Mouse (Mus musculus): ENCODE data around the gene Thsd4. TPM values are rescaled to one million over a fixed set of nuclear protein-coding genes. Genes with fewer than 3 reads are reported as not detected.
A peak's percentile ranks its signal among the peaks of the same experiment; 100 is the strongest.

The Thsd4 gene
- polyA plus RNA-seq, 1 experiment from 2014 or later, result 19.5 TPM

- no peaks in the 10 kb centered on the region for H3K36me3 ChIP-seq
- 77% methylated on average over 5 of the region's 5 CpGs for WGBS
- no peaks in the 10 kb centered on the region for H3K27me3 ChIP-seq (ENCODE audit: insufficient read depth, poor library complexity, severe bottlenecking)
- H3K9me3 ChIP-seq, result no peaks in the 10 kb centered on the region
- no peaks in the 10 kb centered on the region for H3K4me1 ChIP-seq
- no peak overlapping the region for H3K4me3 ChIP-seq
- no peak for DNase-seq (ENCODE audit: low spot score)
- no peak overlapping the region for H3K27ac ChIP-seq
Observed at GRCm38 (mm10) chr9:60110200-60110599, 411.6 kb downstream of the Thsd4 start.

DNA sequence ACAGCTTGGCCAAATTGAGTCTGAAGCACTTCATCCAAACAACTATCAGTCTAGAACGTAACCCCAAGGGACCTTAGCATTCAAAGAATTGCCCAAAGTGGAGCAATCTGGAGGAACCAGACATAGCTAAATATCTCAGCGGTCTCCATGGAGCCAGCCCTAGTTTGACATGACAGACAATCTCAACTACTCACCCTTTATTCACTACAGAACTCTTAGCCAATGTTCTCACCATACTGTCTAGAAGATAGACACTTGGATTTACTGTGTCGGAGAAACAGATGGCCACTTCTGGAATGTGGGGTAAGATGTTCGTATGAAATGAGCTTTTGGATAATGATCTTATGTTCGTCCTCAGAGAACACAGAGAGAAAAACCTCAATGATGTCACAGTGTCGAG lies 415.2 kb downstream of the Thsd4 start:
- H3K27ac ChIP-seq, result no peak overlapping the region
- H3K4me3 ChIP-seq, result no peak overlapping the region
- WGBS, result 84% methylated on average over 6 of the region's 6 CpGs
- H3K4me1 ChIP-seq, result 0 out of 2 replicates have a peak, but pooled peaks cover 4% of the 10 kb centered on the region
- no peak for DNase-seq (ENCODE audit: low spot score)
- no peaks in the 10 kb centered on the region for H3K27me3 ChIP-seq (ENCODE audit: insufficient read depth, poor library complexity, severe bottlenecking)
- H3K36me3 ChIP-seq, result no peaks in the 10 kb centered on the region
- no peaks in the 10 kb centered on the region for H3K9me3 ChIP-seq

GRCm38 (mm10) chr9:60106106-60106505 lies 415.7 kb downstream of the Thsd4 start:
- 38% methylated on average over 1 of the region's 1 CpGs for WGBS

DNA sequence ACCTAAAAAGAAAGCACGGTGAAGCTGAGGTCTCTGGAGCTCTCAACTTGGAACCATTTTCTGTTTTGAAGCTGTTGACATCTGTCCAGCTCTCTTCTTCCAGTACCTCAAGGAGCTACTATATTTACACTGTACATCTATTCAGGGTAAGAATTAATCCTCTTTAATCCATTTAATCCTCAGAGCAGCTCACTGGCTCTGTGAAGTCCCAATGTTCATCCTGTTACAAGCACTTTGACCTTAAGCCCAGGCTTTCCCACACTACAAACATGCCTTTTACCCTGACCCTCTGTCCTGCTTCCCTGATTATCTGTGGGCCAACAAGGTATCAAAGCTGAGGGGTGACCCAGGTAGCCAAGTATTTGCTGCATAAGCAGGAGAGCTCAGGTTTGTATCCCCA lies 427.6 kb downstream of the Thsd4 start:
- no peak for DNase-seq (ENCODE audit: low spot score)
- peaks cover 13% of the 10 kb centered on the region; the same call in 1 of the 2 replicates for H3K4me1 ChIP-seq
- H3K4me3 ChIP-seq, result no peak overlapping the region
- no peaks in the 10 kb centered on the region for H3K27me3 ChIP-seq (ENCODE audit: insufficient read depth, poor library complexity, severe bottlenecking)
- H3K9me3 ChIP-seq, result no peaks in the 10 kb centered on the region
- no peaks in the 10 kb centered on the region for H3K36me3 ChIP-seq
- 50% methylated on average over 1 of the region's 1 CpGs for WGBS
- H3K27ac ChIP-seq, result no peak overlapping the region

More at GRCm38 (mm10) chr9:60106106-60106505, 415.7 kb downstream of the Thsd4 start:
- no peak overlapping the region for H3K4me3 ChIP-seq
- no peak overlapping the region for H3K27ac ChIP-seq
- H3K36me3 ChIP-seq, result no peaks in the 10 kb centered on the region
- DNase-seq (ENCODE audit: low spot score), result no peak
- no peaks in the 10 kb centered on the region for H3K27me3 ChIP-seq (ENCODE audit: insufficient read depth, poor library complexity, severe bottlenecking)
- 0 out of 2 replicates have a peak, but pooled peaks cover 4% of the 10 kb centered on the region for H3K4me1 ChIP-seq
- H3K9me3 ChIP-seq, result no peaks in the 10 kb centered on the region

- no peaks in the 10 kb centered on the region for H3K36me3 ChIP-seq
- peaks cover 13% of the 10 kb centered on the region; the same call in 1 of the 2 replicates for H3K4me1 ChIP-seq
- WGBS, result 73% methylated on average over 5 of the region's 5 CpGs
- no peaks in the 10 kb centered on the region for H3K27me3 ChIP-seq (ENCODE audit: insufficient read depth, poor library complexity, severe bottlenecking)
- no peak overlapping the region for H3K27ac ChIP-seq
- DNase-seq (ENCODE audit: low spot score), result no peak
- no peak overlapping the region for H3K4me3 ChIP-seq
- no peaks in the 10 kb centered on the region for H3K9me3 ChIP-seq
Observed at GRCm38 (mm10) chr9:60092428-60092827, 429.4 kb downstream of the Thsd4 start.

GRCm38 (mm10) chr9:60089441-60089840 lies 432.4 kb downstream of the Thsd4 start:
- Histone ChIP-seq H3K36me3 (no peaks in the 10 kb centered on the region), H3K4me3 (no peak overlapping the region), H3K4me1 (peaks cover 10% of the 10 kb centered on the region; the same call in 1 of the 2 replicates), H3K27me3 (ENCODE audit: insufficient read depth, poor library complexity, severe bottlenecking) (no peaks in the 10 kb centered on the region), H3K27ac (no peak overlapping the region; the same call in 1 of the 2 replicates), H3K9me3 (no peaks in the 10 kb centered on the region)
- WGBS, result 85% methylated on average over 4 of the region's 4 CpGs
- no peak for DNase-seq (ENCODE audit: low spot score)

DNA sequence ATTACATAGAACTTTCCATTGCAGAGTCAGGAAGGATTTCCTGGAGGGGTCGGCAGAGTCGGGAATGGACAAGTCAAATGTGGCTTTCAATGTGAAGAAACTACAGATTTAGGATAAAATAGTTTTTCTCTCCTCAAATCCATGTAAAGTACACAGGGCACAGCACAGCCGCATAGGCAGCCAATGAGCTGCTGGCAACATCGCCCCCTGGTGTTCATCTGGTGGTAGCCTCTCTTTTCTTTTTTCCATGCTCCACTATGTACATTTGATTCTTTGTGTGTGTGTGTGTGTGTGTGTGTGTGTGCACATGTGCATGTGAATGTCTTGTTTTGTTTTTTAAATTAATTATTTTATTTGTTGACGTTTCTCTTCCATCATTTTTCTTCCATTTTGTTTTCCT lies 433.7 kb downstream of the Thsd4 start:
- no peak overlapping the region for H3K27ac ChIP-seq
- 46% methylated on average over 5 of the region's 5 CpGs for WGBS
- H3K4me3 ChIP-seq, result no peak overlapping the region
- no peaks in the 10 kb centered on the region for H3K27me3 ChIP-seq (ENCODE audit: insufficient read depth, poor library complexity, severe bottlenecking)
- DNase-seq (ENCODE audit: low spot score), result no peak
- H3K36me3 ChIP-seq, result no peaks in the 10 kb centered on the region
- H3K9me3 ChIP-seq, result no peaks in the 10 kb centered on the region
- peaks cover 18% of the 10 kb centered on the region for H3K4me1 ChIP-seq

GRCm38 (mm10) chr9:60082107-60082581 lies 439.7 kb downstream of the Thsd4 start:
- H3K36me3 ChIP-seq, result no peaks in the 10 kb centered on the region
- DNase-seq (ENCODE audit: low spot score), result no peak
- H3K4me3 ChIP-seq, result no peak overlapping the region
- 33% methylated on average over 5 of the region's 5 CpGs for WGBS
- H3K9me3 ChIP-seq, result no peaks in the 10 kb centered on the region
- no peaks in the 10 kb centered on the region for H3K27me3 ChIP-seq (ENCODE audit: insufficient read depth, poor library complexity, severe bottlenecking)
- peaks cover 20% of the 10 kb centered on the region for H3K4me1 ChIP-seq
- H3K27ac ChIP-seq, result peak overlapping the region; percentile 12; the same call in 1 of the 2 replicates

GRCm38 (mm10) chr9:60077761-60078160 lies 444.1 kb downstream of the Thsd4 start:
- no peak for DNase-seq (ENCODE audit: low spot score)
- peaks cover 6% of the 10 kb centered on the region for H3K4me1 ChIP-seq
- H3K9me3 ChIP-seq, result no peaks in the 10 kb centered on the region
- no peak overlapping the region for H3K27ac ChIP-seq
- no peaks in the 10 kb centered on the region for H3K27me3 ChIP-seq (ENCODE audit: insufficient read depth, poor library complexity, severe bottlenecking)
- 54% methylated on average over 1 of the region's 1 CpGs for WGBS
- H3K4me3 ChIP-seq, result no peak overlapping the region
- no peaks in the 10 kb centered on the region for H3K36me3 ChIP-seq

- H3K27me3 ChIP-seq (ENCODE audit: insufficient read depth, poor library complexity, severe bottlenecking), result no peaks in the 10 kb centered on the region
- H3K27ac ChIP-seq, result no peak overlapping the region
- no peaks in the 10 kb centered on the region for H3K9me3 ChIP-seq
- H3K36me3 ChIP-seq, result no peaks in the 10 kb centered on the region
- DNase-seq (ENCODE audit: low spot score), result no peak
- H3K4me3 ChIP-seq, result no peak overlapping the region
- WGBS, result 68% methylated on average over 4 of the region's 4 CpGs
- H3K4me1 ChIP-seq, result no peaks in the 10 kb centered on the region
Observed at GRCm38 (mm10) chr9:60076396-60076795, 445.4 kb downstream of the Thsd4 start.

GRCm38 (mm10) chr9:60071620-60072263 lies 450.1 kb downstream of the Thsd4 start:
- H3K4me3 ChIP-seq, result no peak overlapping the region
- 66% methylated on average over 5 of the region's 5 CpGs for WGBS

GRCm38 (mm10) chr9:60067241-60067640 lies 454.6 kb downstream of the Thsd4 start:
- 89% methylated on average over 8 of the region's 8 CpGs for WGBS

More at GRCm38 (mm10) chr9:60071620-60072263, 450.1 kb downstream of the Thsd4 start:
- no peaks in the 10 kb centered on the region for H3K27me3 ChIP-seq (ENCODE audit: insufficient read depth, poor library complexity, severe bottlenecking)
- H3K4me1 ChIP-seq, result no peaks in the 10 kb centered on the region
- no peak for DNase-seq (ENCODE audit: low spot score)
- no peaks in the 10 kb centered on the region for H3K36me3 ChIP-seq
- no peak overlapping the region for H3K27ac ChIP-seq
- no peaks in the 10 kb centered on the region for H3K9me3 ChIP-seq

GRCm38 (mm10) chr9:60065184-60065583 lies 456.7 kb downstream of the Thsd4 start:
- WGBS, result 74% methylated on average over 4 of the region's 4 CpGs
- Histone ChIP-seq H3K36me3 (no peaks in the 10 kb centered on the region), H3K27me3 (ENCODE audit: insufficient read depth, poor library complexity, severe bottlenecking) (no peaks in the 10 kb centered on the region), H3K9me3 (no peaks in the 10 kb centered on the region), H3K27ac (no peak overlapping the region), H3K4me3 (no peak overlapping the region), H3K4me1 (peaks cover 16% of the 10 kb centered on the region)
- peak; percentile 70 for DNase-seq (ENCODE audit: low spot score)

More at GRCm38 (mm10) chr9:60067241-60067640, 454.6 kb downstream of the Thsd4 start:
- no peaks in the 10 kb centered on the region for H3K27me3 ChIP-seq (ENCODE audit: insufficient read depth, poor library complexity, severe bottlenecking)
- H3K27ac ChIP-seq, result no peak overlapping the region
- no peak overlapping the region for H3K4me3 ChIP-seq
- no peaks in the 10 kb centered on the region for H3K9me3 ChIP-seq
- no peak for DNase-seq (ENCODE audit: low spot score)
- H3K4me1 ChIP-seq, result peaks cover 16% of the 10 kb centered on the region
- H3K36me3 ChIP-seq, result no peaks in the 10 kb centered on the region
